Mouse (Mus musculus) intestine, postnatal 0 days (tissue): ENCODE measurements around the gene Map6. TPM values are rescaled to one million over a fixed set of nuclear protein-coding genes. Genes with fewer than 3 reads are reported as not detected.

ENCODE experiments used
- ATAC-seq: fragments of 200-750 bp; cut with Nextera tagmentation; 2 replicates; pipeline ENCODE4 v1.8.0; 2017; ENCODE audit warnings: mild to moderate bottlenecking, moderate TSS enrichment, moderate library complexity
- H3K27ac ChIP-seq: fragments of 300-500 bp; sonication (generic); 2 replicates; pipeline ENCODE4 v1.5.1; 2014; ENCODE audit warnings: mild to moderate bottlenecking, low read depth, low read length, moderate library complexity
- H3K27me3 ChIP-seq: fragments of 300-500 bp; sonication (generic); replicated peaks from 2 replicates; pipeline ENCODE4 v1.6.1; 2014; ENCODE audit warnings: low read length, mixed read lengths; ENCODE audit not compliant: control insufficient read depth, insufficient read depth
- H3K36me3 ChIP-seq: fragments of 300-500 bp; sonication (generic); 2 replicates; pipeline ENCODE4 v1.6.1; 2014; ENCODE audit warnings: mild to moderate bottlenecking, moderate library complexity; ENCODE audit not compliant: control insufficient read depth, insufficient read depth
- H3K4me1 ChIP-seq: fragments of 300-500 bp; sonication (generic); replicated peaks from 2 replicates; pipeline ENCODE4 v1.6.1; 2014; ENCODE audit warnings: antibody characterized with exemption, low read length, mixed read lengths; ENCODE audit not compliant: control insufficient read depth, insufficient read depth
- H3K4me2 ChIP-seq: fragments of 300-500 bp; sonication (generic); replicated peaks from 2 replicates; pipeline ENCODE4 v1.6.1; 2014; ENCODE audit warnings: low read depth, mild to moderate bottlenecking, moderate library complexity
- H3K4me3 ChIP-seq: fragments of 300-500 bp; sonication (generic); 2 replicates; pipeline ENCODE4 v1.5.1; 2014; ENCODE audit warnings: low read depth, low read length
- H3K9ac ChIP-seq: fragments of 300-500 bp; sonication (generic); 2 replicates; pipeline ENCODE4 v1.6.1; 2014; ENCODE audit warnings: mild to moderate bottlenecking, low read depth, low read length
- H3K9me3 ChIP-seq: fragments of 300-500 bp; sonication (generic); 2 replicates; pipeline ENCODE4 v1.6.1; 2016; ENCODE audit warnings: mixed run types; ENCODE audit not compliant: control insufficient read depth
- CTCF ChIP-seq: sonication (generic); IDR thresholded peaks from 2 replicates; pipeline ENCODE4 v1.5.1; 2016; ENCODE audit warnings: low read depth, mild to moderate bottlenecking, control low read depth, antibody characterized with exemption, moderate library complexity
- WGBS: fragments of 180-500 bp; shearing (Covaris S2); extraction: QIAGEN DNeasy Blood & Tissue Kit; methylation state at CpG from one replicate; pipeline ENCODE4 v1.1.7; 2014; 5-methylcytosine and 5-hydroxymethylcytosine counted together
- polyA plus RNA-seq: library from polyadenylated mRNA; unstranded; fragments of >200 nt; fragmentation: Nextera tagmentation; extraction: Ambion mirVana; gene quantifications from 2 replicates; pipeline ENCODE4 v1.2.1, GENCODE M21; 2015

Gene Map6
- polyA plus RNA-seq, 1 experiment from 2014 or later: 4.1 TPM

DNA sequence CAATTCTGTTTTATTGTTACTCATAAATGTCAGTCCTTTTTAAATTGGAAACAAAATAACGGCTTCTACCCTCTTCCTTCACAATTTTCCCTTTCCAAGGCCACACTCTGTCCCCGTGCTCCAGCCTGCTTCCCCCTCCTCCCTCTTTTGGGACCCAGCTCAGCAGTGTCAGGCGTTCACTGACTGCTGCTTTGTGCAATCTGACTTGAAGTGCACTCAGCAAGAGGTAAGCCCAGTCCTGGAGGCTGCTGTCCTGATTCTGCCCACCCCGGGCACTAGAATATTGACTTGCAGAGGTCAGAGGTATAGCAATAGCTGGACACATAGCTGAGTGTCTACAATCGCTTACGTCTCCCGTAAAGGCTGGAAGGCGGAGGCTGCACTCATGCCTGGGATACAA, 46.0 kb downstream of the Map6 start:
- WGBS: 73% methylated on average over 8 of the region's 8 CpGs
- ATAC-seq: no peak

DNA sequence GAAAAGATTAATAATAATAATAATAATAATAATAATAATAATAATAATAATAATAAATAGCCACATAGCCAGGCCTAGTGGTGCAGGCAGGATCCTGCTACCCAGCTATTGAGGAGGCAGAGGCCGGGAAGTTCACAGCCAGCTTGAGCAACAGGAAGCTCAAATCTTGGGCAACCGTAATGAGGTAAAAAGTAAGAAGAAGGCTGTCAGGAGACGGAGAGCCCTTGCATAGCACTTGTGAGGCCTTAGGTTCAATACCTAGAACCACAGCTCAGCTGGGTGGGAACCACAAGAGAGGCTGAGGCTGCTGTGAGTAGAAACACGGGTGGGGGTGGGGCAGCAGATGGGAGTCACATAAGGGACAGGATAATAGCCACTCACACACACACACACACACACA, 47.3 kb downstream of the Map6 start:
- Histone ChIP-seq H3K9me3 (no peaks in the 10 kb centered on the region), H3K27ac (no peak overlapping the region), H3K4me3 (no peak overlapping the region), H3K4me2 (no peak overlapping the region), H3K27me3 (no peaks in the 10 kb centered on the region), H3K4me1 (no peaks in the 10 kb centered on the region), H3K36me3 (no peaks in the 10 kb centered on the region; the same call in 1 of the 2 replicates), H3K9ac (no peak overlapping the region)
- 90% methylated on average over 4 of the region's 4 CpGs for WGBS
- no peak for ATAC-seq
- no peak for TF ChIP-seq CTCF

More for the DNA sequence above, 46.0 kb downstream of the Map6 start:
- H3K27ac ChIP-seq: no peak overlapping the region
- no peaks in the 10 kb centered on the region; the same call in 1 of the 2 replicates for H3K36me3 ChIP-seq
- no peaks in the 10 kb centered on the region for H3K4me1 ChIP-seq
- no peak overlapping the region for H3K9ac ChIP-seq
- no peak overlapping the region for H3K4me2 ChIP-seq
- H3K27me3 ChIP-seq: no peaks in the 10 kb centered on the region
- H3K4me3 ChIP-seq: no peak overlapping the region
- H3K9me3 ChIP-seq: no peaks in the 10 kb centered on the region
- no peak for TF ChIP-seq CTCF

GRCm38 (mm10) chr7:99316207-99316606, 49.0 kb downstream of the Map6 start:
- WGBS: 62% methylated on average over 7 of the region's 7 CpGs
- Histone ChIP-seq H3K4me1 (no peaks in the 10 kb centered on the region), H3K4me3 (no peak overlapping the region), H3K27me3 (no peaks in the 10 kb centered on the region), H3K9me3 (no peaks in the 10 kb centered on the region), H3K36me3 (no peaks in the 10 kb centered on the region; the same call in 1 of the 2 replicates), H3K27ac (no peak overlapping the region), H3K9ac (no peak overlapping the region), H3K4me2 (no peak overlapping the region)
- no peak for ATAC-seq
- TF ChIP-seq CTCF: no peak

- H3K27ac ChIP-seq: no peak overlapping the region
- H3K9ac ChIP-seq: no peak overlapping the region
- no peaks in the 10 kb centered on the region for H3K4me1 ChIP-seq
- H3K4me3 ChIP-seq: no peak overlapping the region
- no peaks in the 10 kb centered on the region for H3K9me3 ChIP-seq
- H3K27me3 ChIP-seq: no peaks in the 10 kb centered on the region
- H3K4me2 ChIP-seq: no peak overlapping the region
- TF ChIP-seq CTCF: no peak
- WGBS: 71% methylated on average over 7 of the region's 7 CpGs
- no peaks in the 10 kb centered on the region; the same call in 1 of the 2 replicates for H3K36me3 ChIP-seq
- ATAC-seq: no peak
Observed at GRCm38 (mm10) chr7:99317475-99317874, 50.2 kb downstream of the Map6 start.

GRCm38 (mm10) chr7:99320524-99320923, 53.3 kb downstream of the Map6 start:
- H3K4me3 ChIP-seq: no peak overlapping the region
- no peaks in the 10 kb centered on the region for H3K36me3 ChIP-seq
- 37% methylated on average over 14 of the region's 14 CpGs for WGBS
- ATAC-seq: no peak
- H3K9ac ChIP-seq: no peak overlapping the region
- no peaks in the 10 kb centered on the region for H3K27me3 ChIP-seq
- H3K27ac ChIP-seq: no peak overlapping the region
- H3K4me1 ChIP-seq: no peaks in the 10 kb centered on the region
- no peak for TF ChIP-seq CTCF
- 0 out of 2 replicates have a peak overlapping the region, but pooled peaks have one; percentile 13 for H3K4me2 ChIP-seq
- H3K9me3 ChIP-seq: no peaks in the 10 kb centered on the region

DNA sequence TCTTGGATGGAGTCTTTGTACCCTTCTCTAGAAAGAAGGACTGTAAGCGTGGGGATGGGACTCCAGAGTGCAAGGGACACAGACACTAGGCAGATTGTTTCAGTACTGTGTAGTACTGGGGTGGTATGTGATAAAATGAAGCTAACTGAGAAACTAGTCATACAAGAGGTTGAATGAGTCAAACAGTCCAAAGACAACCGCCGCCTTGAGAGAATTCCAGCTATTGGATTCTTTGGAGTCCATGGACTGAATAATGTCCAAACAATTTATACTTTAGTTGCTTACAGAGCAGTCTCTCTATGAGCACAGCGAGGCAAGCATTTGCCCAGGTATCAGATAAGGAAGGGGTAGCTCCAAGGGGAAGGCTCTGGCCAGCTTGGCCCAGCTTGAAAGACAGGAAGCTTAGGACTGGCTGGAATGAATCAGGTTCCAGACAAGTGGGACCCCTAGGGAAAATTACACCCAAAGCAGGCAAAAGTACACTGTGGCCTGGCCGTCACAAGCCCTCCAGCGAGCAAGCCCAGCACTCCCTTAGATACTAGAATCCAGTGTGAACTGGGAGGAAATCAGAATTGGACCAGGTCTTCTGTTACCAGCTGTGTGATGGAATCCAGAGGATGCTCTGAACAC, 55.6 kb downstream of the Map6 start:
- 81% methylated on average over 6 of the region's 6 CpGs for WGBS
- Histone ChIP-seq H3K4me1 (no peaks in the 10 kb centered on the region), H3K27ac (no peak overlapping the region), H3K9ac (no peak overlapping the region), H3K9me3 (no peaks in the 10 kb centered on the region), H3K36me3 (no peaks in the 10 kb centered on the region), H3K4me3 (no peak overlapping the region), H3K4me2 (no peak overlapping the region), H3K27me3 (no peaks in the 10 kb centered on the region)
- TF ChIP-seq CTCF: no peak
- ATAC-seq: no peak
